Mouse (Mus musculus) right cerebral cortex, postnatal 10 days (tissue): Measurements from ENCODE around the gene Olfr1014.

Experiments
- DNase-seq, 2 experiments: peaks; one replicate each; pipeline ENCODE4 v3.0.0; 2021; ENCODE audit warnings: low spot score in 2 of 2

The Olfr1014 gene

GRCm38 (mm10) chr2:85772413-85772812 lies at the start of gene Olfr1014:
Olfr1014 (plus strand) TSS chr2:85772713.
- no peak for DNase-seq

- DNase-seq, result peak; percentile 32 to 42
Measured at GRCm38 (mm10) chr2:85725793-85726192, 46.7 kb upstream of the Olfr1014 start.

DNA sequence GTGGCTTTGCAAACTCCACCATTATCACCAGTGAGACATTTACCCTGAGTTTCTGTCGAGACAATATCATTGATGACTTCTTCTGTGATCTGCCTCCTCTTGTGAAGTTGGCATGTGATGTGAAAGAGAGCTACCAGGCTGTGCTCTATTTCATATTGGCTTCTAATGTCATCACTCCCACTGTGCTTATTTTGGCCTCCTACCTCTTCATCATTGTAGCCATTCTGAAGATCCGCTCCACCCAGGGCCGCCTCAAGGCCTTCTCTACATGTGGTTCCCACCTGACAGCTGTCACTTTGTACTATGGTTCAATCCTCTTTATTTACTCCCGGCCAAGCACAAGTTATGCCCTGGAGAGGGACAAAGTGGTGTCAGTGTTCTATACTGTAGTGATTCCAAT lies 18.7 kb upstream of the Olfr1014 start:
- DNase-seq, result no peak

GRCm38 (mm10) chr2:85762666-85763065 lies 9.8 kb upstream of the Olfr1014 start, which contains the start of gene Olfr1012:
Olfr1012 (minus strand) TSS chr2:85762766.
- DNase-seq, result no peak

DNA sequence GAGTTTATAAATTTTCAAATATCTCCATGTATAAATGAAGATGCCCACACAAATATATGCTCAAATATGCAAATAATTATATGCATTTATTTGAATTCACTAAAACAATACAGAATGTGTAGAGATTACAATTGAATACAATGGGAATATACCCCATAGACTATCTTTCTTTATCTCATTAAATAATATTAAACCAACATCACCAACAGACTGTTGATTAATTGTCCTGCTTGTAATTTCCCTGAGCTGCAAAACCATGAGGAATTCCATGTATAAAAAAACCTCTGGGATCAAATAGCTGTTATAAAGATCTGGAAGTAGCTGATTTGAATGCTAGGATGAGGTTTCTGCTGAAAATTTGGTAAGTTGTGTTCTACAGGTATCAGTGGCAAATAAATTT lies 5.7 kb upstream of the Olfr1014 start, which contains the start of gene Olfr1013:
Gene Olfr1013 (plus strand): TSS at position 301 of the 400 bp plus-strand sequence.
- DNase-seq, result no peak

GRCm38 (mm10) chr2:85781717-85782116 lies 9.2 kb downstream of the Olfr1014 start, which contains the start of gene Olfr1015:
Olfr1015 (plus strand) TSS chr2:85782017.
- no peak for DNase-seq

- no peak for DNase-seq
Measured at GRCm38 (mm10) chr2:85792331-85792730, 19.8 kb downstream of the Olfr1014 start.

GRCm38 (mm10) chr2:85802444-85802843 lies 29.9 kb downstream of the Olfr1014 start, which contains the start of gene Olfr1016:
Olfr1016 (minus strand) TSS chr2:85802544.
- DNase-seq, result no peak

- DNase-seq, result no peak
Measured at GRCm38 (mm10) chr2:85804501-85804900, 32.0 kb downstream of the Olfr1014 start.

DNA sequence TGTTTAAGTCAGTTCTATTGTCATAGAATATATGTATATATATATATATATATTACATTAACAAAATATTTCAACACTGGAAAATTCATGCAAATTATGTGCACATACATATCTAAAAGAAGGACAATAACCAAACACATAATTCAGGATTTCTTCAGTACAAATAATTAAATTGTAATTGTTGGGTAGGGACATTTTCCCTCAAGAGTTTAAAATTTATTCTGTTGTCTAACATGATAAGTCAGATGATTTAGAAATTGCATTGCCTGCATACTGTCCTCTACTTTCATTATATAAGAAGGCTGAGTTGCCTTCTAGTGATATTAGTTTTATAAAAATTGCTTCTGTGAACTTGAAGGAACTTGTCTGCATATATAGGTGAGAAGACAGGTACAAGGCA lies 45.7 kb downstream of the Olfr1014 start, which contains the start of gene Olfr1018:
Gene Olfr1018 (plus strand): TSS at position 301 of the 400 bp plus-strand sequence.
- DNase-seq, result no peak
